Mouse (Mus musculus) frontal cortex, postnatal 14 days (tissue): Measurements from ENCODE around the gene Cep83.

ENCODE experiments used
- DNase-seq, 2 experiments: peaks; one replicate each; pipeline ENCODE4 v3.0.0; 2022; ENCODE audit warnings: low spot score in 2 of 2

The Cep83 gene

DNA sequence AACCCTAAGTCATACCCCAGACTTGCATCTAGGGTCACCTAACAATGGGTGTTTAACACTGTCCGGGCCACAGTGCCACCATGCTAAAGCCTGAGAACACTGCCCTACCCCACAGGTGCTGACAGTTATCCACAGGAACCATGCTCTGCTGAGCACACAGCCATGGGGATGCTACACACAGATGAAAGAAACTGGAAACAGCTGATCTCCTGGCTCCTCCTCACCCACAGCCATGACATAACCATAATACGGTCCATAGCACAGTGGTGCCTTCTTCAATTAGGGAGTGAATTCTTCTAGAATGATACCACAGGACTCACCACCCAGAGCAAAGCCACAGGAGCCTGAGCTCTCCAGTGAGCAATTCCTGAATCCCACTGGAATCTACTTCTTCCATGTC, 137.5 kb downstream of the Cep83 start:
- DNase-seq, result no peak

- DNase-seq, result no peak
Measured at GRCm38 (mm10) chr10:94826436-94826835, 138.0 kb downstream of the Cep83 start.

DNA sequence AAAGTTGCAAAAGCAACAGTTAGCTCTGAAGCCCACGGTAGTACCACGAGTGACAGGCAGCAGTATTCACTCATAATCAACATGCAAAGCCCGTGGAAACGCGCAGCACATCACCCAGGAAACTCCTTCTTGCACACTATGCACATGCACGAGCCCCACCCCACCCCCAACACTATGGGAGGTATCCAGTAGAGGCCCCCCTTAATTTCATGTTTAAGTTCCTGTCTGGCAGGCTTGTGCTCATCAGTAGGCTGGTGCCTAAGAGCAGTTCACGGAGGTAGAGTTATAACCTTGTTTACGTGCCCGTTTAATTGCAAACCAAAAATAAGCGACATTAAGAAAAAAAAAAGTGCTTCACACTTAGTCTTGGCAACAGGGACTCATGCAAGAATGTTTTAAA, 138.9 kb downstream of the Cep83 start:
- no peak for DNase-seq

DNA sequence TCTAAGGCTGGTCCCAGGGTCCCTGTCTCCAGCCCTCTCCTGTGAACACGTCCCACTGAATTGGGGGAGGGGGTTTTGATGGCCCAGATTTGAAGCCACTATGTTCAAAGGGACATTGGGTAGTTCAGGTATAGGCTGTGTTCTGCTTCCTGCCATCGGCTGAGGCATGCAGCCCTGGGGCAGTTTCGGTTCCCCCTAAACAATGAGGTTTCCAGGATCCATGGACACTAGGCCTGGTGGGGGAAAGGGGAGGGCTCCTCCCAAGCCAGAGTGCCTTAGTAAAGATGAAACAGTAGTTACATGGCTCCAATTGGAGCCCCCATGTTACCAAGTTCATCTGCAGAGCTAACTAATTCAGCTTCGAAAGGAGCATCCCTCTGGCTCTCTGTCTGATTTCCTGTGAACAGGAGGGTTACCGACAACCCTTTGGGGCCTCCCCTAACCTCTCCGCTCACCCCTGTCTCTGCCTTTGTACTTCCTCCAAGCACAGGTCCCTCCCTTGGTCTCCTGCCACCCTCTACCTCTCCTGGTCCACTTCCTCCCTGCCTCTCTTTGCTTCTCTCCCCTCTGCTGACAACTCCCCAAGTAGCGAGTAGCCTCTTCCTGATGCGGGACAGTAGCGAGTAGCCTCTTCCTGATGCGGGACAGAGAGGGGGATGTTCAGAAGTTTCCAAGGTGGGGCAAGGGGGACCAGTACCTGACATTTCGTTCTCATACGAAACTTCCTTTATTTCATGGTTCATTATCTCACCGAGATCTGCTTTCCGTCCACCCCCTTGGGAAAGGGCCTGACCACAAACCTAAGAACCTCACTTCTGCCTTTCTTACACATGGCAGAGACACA, 139.7 kb downstream of the Cep83 start:
- no peak for DNase-seq

GRCm38 (mm10) chr10:94828734-94829230, 140.3 kb downstream of the Cep83 start:
- DNase-seq, result no peak

- peak; percentile 92 to 93 for DNase-seq
Measured at GRCm38 (mm10) chr10:94829407-94829806, 141.0 kb downstream of the Cep83 start.

DNA sequence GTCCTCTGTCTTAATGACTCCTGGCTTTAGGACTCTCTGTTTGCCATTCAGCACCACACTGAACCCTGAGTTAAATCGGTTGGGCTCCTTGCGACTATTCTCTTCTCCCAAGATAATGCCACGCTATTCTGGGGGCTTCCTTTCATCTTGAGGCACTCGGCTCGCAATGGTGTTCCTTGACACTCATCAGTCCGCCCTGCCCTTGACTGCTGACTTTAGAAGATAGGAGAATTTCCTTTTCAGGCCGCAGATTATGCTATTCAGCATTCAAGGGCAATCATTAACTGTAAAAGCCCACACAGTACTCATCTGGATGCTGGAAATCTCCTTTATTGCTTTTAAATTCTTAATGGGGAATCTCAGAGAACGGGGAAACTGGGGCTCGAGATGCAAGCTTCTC, 147.4 kb downstream of the Cep83 start:
- no peak for DNase-seq
